Comparison of ENCODE assay signal across 8 mouse cellular contexts in genomic region chr2:28537995-28538816, GRCm38 (mm10). TPM values are rescaled to one million over a fixed set of nuclear protein-coding genes. Genes with fewer than 3 reads are reported as not detected.
DNase-seq lines count a peak whose midpoint lies in the region; ATAC-seq and TF ChIP-seq lines count a peak whose summit lies in the region.

No protein-coding gene starts in this region.

- 78% methylated on average over 8 of the region's 8 CpGs for WGBS in heart, embryonic 10.5 days
- WGBS in heart, postnatal 0 days = 71% methylated on average over 8 of the region's 8 CpGs
- 75% methylated on average over 8 of the region's 8 CpGs for WGBS in midbrain, embryonic 13.5 days

- no peak overlapping the region for H3K9ac ChIP-seq in heart, postnatal 0 days (replicated peaks; ENCODE audit: low read depth, low read length)
- H3K9ac ChIP-seq in midbrain, embryonic 13.5 days (replicated peaks) = peak overlapping the region; percentile 54; the same call in 1 of the 2 replicates

- no peak overlapping the region for H3K4me3 ChIP-seq in heart, embryonic 10.5 days
- H3K4me3 ChIP-seq in heart, postnatal 0 days (ENCODE audit: low read depth, low read length) = no peak overlapping the region
- no peak overlapping the region for H3K4me3 ChIP-seq in midbrain, embryonic 13.5 days (replicated peaks)

- peak overlapping the region; percentile 63; the same call in 1 of the 2 replicates for H3K27ac ChIP-seq in heart, embryonic 10.5 days
- 0 out of 2 replicates have a peak overlapping the region, but pooled peaks have one; percentile 66 for H3K27ac ChIP-seq in heart, postnatal 0 days (ENCODE audit: low read depth)
- H3K27ac ChIP-seq in midbrain, embryonic 13.5 days = peak overlapping the region; percentile 82

- H3K27me3 ChIP-seq in heart, embryonic 10.5 days (ENCODE audit: insufficient read depth, poor library complexity, severe bottlenecking) = no peaks in the 10 kb centered on the region
- H3K27me3 ChIP-seq in heart, postnatal 0 days (ENCODE audit: control insufficient read depth, insufficient read depth, low read length) = no peaks in the 10 kb centered on the region
- H3K27me3 ChIP-seq in midbrain, embryonic 13.5 days = no peaks in the 10 kb centered on the region

- peaks cover 66% of the 10 kb centered on the region for H3K4me1 ChIP-seq in heart, embryonic 10.5 days
- H3K4me1 ChIP-seq in heart, postnatal 0 days (ENCODE audit: control insufficient read depth, insufficient read depth) = peaks cover 48% of the 10 kb centered on the region
- peaks cover 77% of the 10 kb centered on the region for H3K4me1 ChIP-seq in midbrain, embryonic 13.5 days (replicated peaks)

- TF ChIP-seq EP300 in heart, postnatal 0 days (IDR thresholded peaks at IDR 0.05; ENCODE audit: low read depth) = no peak

- intact Hi-C loops in heart, postnatal 10 days (cut with DNase I) = no loop called here

- DNase-seq in heart, embryonic 10.5 days (ENCODE audit: low spot score) = no peak
- DNase-seq in heart, postnatal 10 days = no peak
- peak; percentile 42 for DNase-seq in MN1 (ENCODE audit: low spot score)
- DNase-seq in heart, postnatal 0 days (ENCODE audit: low spot score) = no peak
- no peak for DNase-seq in urinary bladder, postnatal 10 days (ENCODE audit: low spot score)
- no peak for DNase-seq in ovary, postnatal 36 days (ENCODE audit: low spot score)

- no peak for TF ChIP-seq CTCF in heart, postnatal 0 days (IDR thresholded peaks at IDR 0.05; ENCODE audit: low read depth)

- H3K36me3 ChIP-seq in heart, embryonic 10.5 days = peaks cover 11% of the 10 kb centered on the region
- H3K36me3 ChIP-seq in heart, postnatal 0 days (replicated peaks; ENCODE audit: control insufficient read depth, insufficient read depth, low read length) = peaks cover 13% of the 10 kb centered on the region
- H3K36me3 ChIP-seq in midbrain, embryonic 13.5 days = peaks cover 21% of the 10 kb centered on the region

- no peaks in the 10 kb centered on the region for H3K9me3 ChIP-seq in heart, embryonic 10.5 days
- no peaks in the 10 kb centered on the region for H3K9me3 ChIP-seq in heart, postnatal 0 days (replicated peaks; ENCODE audit: control insufficient read depth, low read length)
- H3K9me3 ChIP-seq in midbrain, embryonic 13.5 days = no peaks in the 10 kb centered on the region

- H3K4me2 ChIP-seq in heart, postnatal 0 days (ENCODE audit: low read depth, low read length) = no peak overlapping the region
- peak overlapping the region; percentile 9; the same call in 1 of the 2 replicates for H3K4me2 ChIP-seq in midbrain, embryonic 13.5 days (replicated peaks)

- ATAC-seq in heart, postnatal 0 days (ENCODE audit: insufficient read depth, low read depth) = no peak
- ATAC-seq in midbrain, embryonic 13.5 days = no peak
- no peak for ATAC-seq in inflammation-experienced regulatory T-cells, adult 6 months

RNA-seq across cellular contexts. Expression of gene Cel, which starts 25.0 kb away (rescaled TPM):
- not detected in 2 replicates for polyA plus RNA-seq in heart, embryonic 10.5 days (2016; fragmentation: Nextera tagmentation; extraction: Ambion mirVana)
- not detected for total RNA-seq in heart, postnatal 10 days (2021)
- not detected in 2 replicates for total RNA-seq in heart, postnatal 0 days (2014; rRNA removed; ENCODE audit: low replicate concordance)
- polyA plus RNA-seq in heart, postnatal 0 days (2015; fragmentation: Nextera tagmentation; extraction: Ambion mirVana) = not detected in 2 replicates
- polyA plus RNA-seq in midbrain, embryonic 13.5 days (2015; fragmentation: Nextera tagmentation; extraction: Ambion mirVana) = 0.07 and 0.13 TPM in 2 replicates
- polyA plus RNA-seq in inflammation-experienced regulatory T-cells, adult 6 months (2017; shearing (Covaris generic)) = not detected

RNA-seq across cellular contexts. Expression of gene Ralgds, which starts 25.3 kb away (rescaled TPM):
- 11.6 and 20.5 TPM in 2 replicates for polyA plus RNA-seq in heart, embryonic 10.5 days (2016; fragmentation: Nextera tagmentation; extraction: Ambion mirVana)
- 10 to 100 TPM; 20.6 to 26.6 TPM for total RNA-seq in heart, postnatal 10 days (2021)
- 34.9 and 35.7 TPM in 2 replicates for total RNA-seq in heart, postnatal 0 days (2014; rRNA removed; ENCODE audit: low replicate concordance)
- polyA plus RNA-seq in heart, postnatal 0 days (2015; fragmentation: Nextera tagmentation; extraction: Ambion mirVana) = 12.2 and 13.1 TPM in 2 replicates
- polyA plus RNA-seq in midbrain, embryonic 13.5 days (2015; fragmentation: Nextera tagmentation; extraction: Ambion mirVana) = 70.8 and 82.0 TPM in 2 replicates
- 1 to 10 TPM; 5.7 to 7.5 (median 5.9) TPM for polyA plus RNA-seq in inflammation-experienced regulatory T-cells, adult 6 months (2017; shearing (Covaris generic))

RNA-seq across cellular contexts. Expression of gene Gm10134, which starts 32.3 kb away (rescaled TPM):
- not detected in 2 replicates for polyA plus RNA-seq in heart, embryonic 10.5 days (2016; fragmentation: Nextera tagmentation; extraction: Ambion mirVana)
- 1 to 10 TPM; 1.7 to 2.8 TPM for total RNA-seq in heart, postnatal 10 days (2021)
- total RNA-seq in heart, postnatal 0 days (2014; rRNA removed; ENCODE audit: low replicate concordance) = not detected in 2 replicates
- 0.49 TPM in 1 of 2 replicates, not detected in the other for polyA plus RNA-seq in heart, postnatal 0 days (2015; fragmentation: Nextera tagmentation; extraction: Ambion mirVana)
- polyA plus RNA-seq in midbrain, embryonic 13.5 days (2015; fragmentation: Nextera tagmentation; extraction: Ambion mirVana) = 1.0 and 1.5 TPM in 2 replicates
- not detected for polyA plus RNA-seq in inflammation-experienced regulatory T-cells, adult 6 months (2017; shearing (Covaris generic))

RNA-seq across cellular contexts. Expression of gene Gbgt1, which starts 41.5 kb away (rescaled TPM):
- polyA plus RNA-seq in heart, embryonic 10.5 days (2016; fragmentation: Nextera tagmentation; extraction: Ambion mirVana) = 0.13 TPM in 1 of 2 replicates, not detected in the other
- total RNA-seq in heart, postnatal 10 days (2021) = 1 to 10 TPM; 2.5 to 2.8 TPM
- 0.15 and 0.42 TPM in 2 replicates for total RNA-seq in heart, postnatal 0 days (2014; rRNA removed; ENCODE audit: low replicate concordance)
- polyA plus RNA-seq in heart, postnatal 0 days (2015; fragmentation: Nextera tagmentation; extraction: Ambion mirVana) = 0.11 TPM in 1 of 2 replicates, not detected in the other
- polyA plus RNA-seq in midbrain, embryonic 13.5 days (2015; fragmentation: Nextera tagmentation; extraction: Ambion mirVana) = 0.54 and 1.4 TPM in 2 replicates
- polyA plus RNA-seq in inflammation-experienced regulatory T-cells, adult 6 months (2017; shearing (Covaris generic)) = not detected

RNA-seq across cellular contexts. Expression of gene Gtf3c5, which starts 45.3 kb away (rescaled TPM):
- 37.0 and 45.2 TPM in 2 replicates for polyA plus RNA-seq in heart, embryonic 10.5 days (2016; fragmentation: Nextera tagmentation; extraction: Ambion mirVana)
- total RNA-seq in heart, postnatal 10 days (2021) = 10 to 100 TPM; 14.1 to 15.4 TPM
- 14.0 and 14.3 TPM in 2 replicates for total RNA-seq in heart, postnatal 0 days (2014; rRNA removed; ENCODE audit: low replicate concordance)
- polyA plus RNA-seq in heart, postnatal 0 days (2015; fragmentation: Nextera tagmentation; extraction: Ambion mirVana) = 12.4 and 12.7 TPM in 2 replicates
- 51.0 and 51.6 TPM in 2 replicates for polyA plus RNA-seq in midbrain, embryonic 13.5 days (2015; fragmentation: Nextera tagmentation; extraction: Ambion mirVana)
- 10 to 100 TPM; 11.3 to 17.4 (median 16.2) TPM for polyA plus RNA-seq in inflammation-experienced regulatory T-cells, adult 6 months (2017; shearing (Covaris generic))
